Mouse (Mus musculus): ENCODE data around the gene Meox1.

The Meox1 gene

DNA sequence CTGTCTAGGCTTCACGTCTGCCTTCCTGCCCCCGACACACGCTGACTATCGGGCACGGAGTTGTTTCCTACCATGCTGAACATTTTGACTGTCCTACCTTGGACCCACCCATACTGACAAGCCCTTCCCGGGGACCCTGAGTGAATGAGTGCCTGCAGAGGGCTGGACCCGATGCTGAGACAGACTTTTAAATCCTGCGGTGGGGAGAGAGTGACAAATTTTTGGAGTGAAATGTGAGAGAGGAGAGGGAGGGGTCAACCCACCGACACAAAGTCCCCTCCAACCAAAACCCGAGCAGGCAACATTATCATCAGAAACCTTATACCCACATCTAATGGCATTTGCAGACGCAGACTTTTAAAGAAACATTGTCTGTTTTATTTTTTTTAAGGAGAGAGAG lies at the start of gene Meox1:
Gene Meox1 (minus strand): TSS at position 171 of the 400 bp plus-strand sequence.
- no peak for DNase-seq

DNA sequence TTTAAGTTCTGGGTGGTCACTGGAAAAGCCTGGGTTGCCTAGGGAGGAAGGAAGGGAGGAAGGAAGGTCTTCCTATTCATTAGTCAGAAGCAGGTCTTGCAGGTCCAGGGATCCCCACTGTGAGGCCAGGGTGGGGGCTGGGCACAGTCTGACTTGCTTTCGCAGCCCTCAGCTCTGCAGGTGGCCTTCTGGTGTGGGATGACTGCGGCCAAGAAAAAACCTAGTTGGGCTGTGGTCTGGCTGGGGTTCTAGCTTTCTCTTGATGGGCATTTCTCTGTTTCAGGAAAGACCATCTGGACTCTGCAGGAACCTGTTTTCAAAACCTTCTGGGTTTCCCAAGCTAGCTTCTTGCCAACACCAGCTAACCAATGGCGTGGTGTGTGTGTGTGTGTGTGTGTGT lies 48.9 kb upstream of the Meox1 start:
- no peak for DNase-seq

DNA sequence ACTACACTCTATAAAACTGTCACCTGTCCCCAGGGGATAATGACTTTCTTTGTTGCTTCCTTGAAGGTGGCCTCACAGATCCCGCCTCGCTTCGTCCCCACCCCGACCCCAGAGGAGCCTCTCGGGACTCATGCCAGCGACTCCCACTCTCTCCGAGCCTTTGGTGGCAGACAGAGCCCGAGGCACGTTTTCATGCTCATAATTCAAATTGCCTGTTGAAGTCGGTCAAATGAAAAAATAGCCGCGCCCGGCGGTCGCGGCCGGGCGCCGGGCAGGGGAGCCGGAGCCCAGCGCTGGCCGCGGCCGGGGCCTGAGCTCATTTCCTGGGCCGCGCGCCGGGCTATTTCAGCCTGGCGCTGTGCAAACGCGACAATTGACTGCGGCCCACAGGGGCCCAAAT lies 42.9 kb upstream of the Meox1 start:
- DNase-seq, result no peak

DNA sequence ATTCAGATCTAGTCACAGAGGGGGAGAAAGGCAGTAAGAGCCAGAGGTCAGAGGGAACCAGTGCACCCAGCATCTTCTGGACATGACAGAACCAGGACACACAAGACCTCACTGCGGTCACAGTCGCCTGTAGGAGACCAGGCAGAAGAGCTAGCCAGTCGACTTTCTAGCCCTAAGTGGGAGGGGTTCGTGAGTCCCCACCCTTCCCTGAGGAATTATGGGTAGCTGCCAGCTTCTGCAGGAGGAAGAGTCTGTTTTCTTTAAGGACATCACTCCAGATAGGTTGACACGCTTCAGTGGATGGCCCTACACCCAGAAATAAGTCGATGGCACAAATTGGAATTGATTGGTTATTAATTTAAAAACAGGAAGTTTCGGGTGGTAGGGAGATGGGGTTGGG lies 42.2 kb upstream of the Meox1 start:
- no peak for DNase-seq

DNA sequence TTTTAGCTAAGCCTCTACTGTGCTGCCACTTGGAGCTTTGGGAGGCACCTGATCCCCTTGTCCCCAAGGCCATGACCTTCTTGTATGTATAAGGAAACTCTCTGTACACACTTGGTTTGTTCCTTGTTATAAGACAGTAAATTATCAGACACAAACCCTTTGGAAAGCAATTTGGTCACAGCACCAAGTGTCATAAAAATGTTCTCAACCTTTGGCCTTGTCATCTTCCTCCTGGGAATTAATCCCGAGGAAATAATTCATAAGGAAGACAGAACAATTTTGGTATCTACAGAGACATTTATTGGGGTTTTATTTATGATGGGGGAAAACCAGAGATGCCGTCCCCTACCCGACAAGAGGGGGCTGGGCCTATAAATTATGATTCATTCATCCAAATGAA lies 41.6 kb upstream of the Meox1 start:
- no peak for DNase-seq

DNA sequence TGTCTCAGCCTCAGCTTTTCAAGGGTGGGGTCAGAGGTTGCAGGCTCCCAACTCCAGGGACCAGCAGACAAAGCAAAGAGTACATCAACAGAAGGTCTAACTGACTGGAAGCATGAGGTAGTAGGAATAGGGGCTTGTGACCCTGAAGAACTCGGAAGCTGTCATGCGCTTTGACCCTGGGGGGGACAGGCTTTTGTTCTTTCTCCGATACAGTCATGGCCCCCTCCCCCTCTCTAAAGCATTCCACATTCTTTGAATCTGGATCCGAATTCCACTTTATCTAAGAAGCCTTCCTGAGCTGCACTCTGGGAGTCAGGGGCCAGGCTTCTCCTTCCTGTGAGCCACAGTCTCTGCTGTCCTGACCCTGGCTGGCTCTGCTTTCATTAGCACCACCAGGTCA lies 37.8 kb upstream of the Meox1 start:
- no peak for DNase-seq

DNA sequence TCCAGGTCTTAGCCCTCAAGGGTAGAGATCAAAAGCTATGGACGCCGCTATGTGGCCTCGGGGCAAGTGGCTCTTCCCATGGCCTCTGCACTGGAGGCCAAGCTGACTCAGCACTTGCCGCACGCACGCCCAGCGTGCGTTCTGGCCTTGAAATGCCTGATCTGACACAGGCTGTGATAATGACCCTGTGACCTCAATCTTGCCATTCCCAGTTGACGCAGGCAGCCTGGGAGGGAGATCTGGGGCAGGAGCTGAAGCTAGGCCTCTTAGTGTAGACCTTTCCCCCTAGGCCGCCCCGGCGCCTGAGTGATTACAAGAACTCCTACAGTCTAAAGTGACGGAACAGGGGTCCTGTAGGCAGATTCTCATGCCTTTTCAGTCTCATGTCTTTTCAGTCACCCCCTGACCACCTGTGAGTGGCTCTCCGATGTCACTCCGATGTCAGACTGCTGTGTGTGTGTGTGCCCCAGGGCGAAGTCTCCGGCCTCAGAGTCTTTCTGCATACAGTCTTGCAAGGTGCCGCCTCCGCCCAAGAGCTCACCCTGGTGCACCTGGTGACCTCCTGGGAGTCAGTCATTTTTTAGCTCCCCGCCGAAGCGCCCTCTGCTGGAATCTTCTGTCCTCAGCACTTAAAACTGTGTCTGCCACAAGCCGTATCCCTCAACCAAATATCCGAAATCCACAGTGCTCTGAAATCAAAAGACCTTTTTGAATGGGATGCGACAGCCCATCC lies 34.0 kb upstream of the Meox1 start:
- peak; percentile 22 to 53 for DNase-seq

DNA sequence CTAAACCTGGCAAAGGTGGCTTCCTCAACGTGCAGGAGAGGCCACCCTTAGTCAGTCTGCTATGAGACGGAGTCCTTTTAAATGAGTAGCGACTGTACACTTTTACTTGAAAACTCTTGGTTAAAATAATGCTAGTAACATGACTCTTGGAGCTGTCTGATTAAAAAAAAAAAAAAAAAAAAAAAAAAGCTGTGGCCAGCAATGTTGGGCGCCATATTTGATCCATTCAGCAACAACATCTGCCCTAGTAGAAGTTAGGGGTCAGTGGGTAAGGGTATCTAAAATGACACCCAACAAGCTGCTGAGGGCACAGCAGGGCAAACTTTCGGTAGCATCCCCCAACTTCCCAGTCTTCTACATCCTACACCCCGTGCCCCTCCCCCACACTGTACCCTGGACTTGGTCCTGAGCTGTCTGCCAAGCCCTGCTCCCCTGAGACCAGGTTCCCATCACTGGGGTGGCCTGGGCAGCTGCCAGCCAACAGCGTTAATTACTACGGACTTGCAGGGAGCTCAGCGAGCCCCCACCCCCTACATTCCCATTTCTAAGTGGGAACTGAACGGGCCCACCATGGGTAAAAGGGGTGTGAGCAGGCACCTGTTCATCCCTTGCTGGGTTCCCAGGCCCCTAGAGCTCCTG lies 32.9 kb upstream of the Meox1 start:
- no peak for DNase-seq

DNA sequence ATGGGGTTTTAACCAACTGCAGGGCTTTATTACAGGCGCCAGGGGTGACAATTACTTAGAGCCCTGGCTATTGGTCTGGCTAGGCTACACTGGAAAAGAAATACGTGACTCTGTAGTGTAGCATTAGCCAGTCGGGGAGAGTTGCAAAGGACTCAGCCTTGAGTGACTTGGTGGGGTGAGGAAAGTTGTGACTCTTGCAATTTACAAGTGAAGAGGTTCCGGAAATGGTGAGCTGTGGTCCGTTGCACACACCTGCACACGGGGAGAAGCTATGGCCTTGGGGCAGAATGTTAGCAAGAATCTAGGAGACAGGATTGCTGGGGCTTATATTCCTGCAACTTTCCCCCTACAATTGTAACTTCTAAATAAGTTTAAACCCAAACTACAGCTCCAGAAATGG lies 31.5 kb upstream of the Meox1 start:
- no peak for DNase-seq

DNA sequence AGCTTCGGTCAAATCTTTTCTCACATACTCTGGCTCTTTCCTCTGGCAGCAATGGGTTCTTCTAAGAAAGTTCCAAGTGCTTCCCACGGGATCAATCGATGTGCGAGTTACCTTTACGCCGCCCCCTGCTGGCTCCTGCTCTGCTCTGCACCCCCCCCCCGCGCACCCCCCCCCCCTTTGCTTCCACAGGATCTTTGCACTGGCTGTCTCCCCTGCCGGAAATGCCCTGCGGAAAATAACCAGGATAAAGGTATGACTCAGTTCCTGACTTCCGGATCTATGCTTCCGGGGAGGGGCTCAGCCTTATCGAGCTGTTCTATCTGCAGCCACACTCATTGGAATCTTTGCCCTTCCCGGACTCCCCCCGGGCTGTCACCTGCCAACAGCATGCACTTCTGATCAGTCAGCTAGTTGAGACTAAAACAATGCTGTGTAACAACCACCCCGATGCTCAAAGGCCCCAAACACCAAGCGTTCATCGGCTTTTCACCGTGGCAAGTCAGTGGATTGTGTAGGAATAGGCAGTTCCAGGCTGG lies 30.3 kb upstream of the Meox1 start:
- no peak for DNase-seq

DNA sequence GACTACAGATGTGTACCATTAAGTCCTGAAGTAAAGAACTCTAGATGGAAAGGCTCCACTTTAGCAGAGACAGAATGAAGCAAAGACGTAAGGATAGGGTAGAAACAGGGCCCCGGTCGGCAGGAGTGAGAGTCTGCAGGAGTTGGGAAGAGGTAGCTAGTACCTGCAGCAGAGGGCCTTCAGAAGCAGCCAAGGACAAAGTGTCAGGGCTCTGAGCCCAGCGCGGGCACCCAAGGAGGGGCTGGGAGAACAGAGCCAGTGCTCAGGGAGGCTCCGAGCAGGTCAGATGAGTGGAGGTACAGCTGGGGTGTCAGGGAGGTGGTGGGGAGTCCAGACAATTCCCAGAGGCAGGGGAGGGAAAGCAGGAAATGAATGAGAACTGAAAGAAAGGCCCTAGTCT lies 29.8 kb upstream of the Meox1 start:
- no peak for DNase-seq

DNA sequence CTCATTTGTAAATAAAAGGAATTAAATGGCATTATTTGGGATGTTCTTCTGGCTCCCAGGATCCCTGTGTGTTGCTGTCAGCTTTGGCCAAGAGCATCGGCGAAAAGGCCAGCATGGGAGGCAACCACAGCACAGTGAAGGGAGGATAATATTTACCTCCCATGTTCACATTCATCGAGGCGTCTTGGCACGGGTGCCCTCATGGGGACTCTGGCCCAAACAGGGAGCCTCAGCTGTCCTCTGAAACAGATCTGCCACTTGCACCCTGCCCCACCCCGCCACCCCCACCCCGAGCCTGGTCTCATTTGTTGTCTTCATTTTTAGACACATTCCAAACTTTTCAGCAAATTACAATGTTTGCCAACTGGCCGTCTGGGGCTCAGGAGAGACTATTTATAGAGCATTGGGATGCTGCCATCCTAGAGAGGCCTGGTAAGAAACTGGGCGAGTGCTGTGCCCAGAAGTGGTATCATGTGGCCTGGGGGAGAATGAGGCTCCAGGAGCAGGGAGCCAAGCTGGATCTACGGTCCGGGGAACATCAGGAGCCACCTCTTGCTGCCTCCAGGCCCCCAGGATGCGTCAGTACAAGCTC lies 27.3 kb upstream of the Meox1 start:
- no peak for DNase-seq

DNA sequence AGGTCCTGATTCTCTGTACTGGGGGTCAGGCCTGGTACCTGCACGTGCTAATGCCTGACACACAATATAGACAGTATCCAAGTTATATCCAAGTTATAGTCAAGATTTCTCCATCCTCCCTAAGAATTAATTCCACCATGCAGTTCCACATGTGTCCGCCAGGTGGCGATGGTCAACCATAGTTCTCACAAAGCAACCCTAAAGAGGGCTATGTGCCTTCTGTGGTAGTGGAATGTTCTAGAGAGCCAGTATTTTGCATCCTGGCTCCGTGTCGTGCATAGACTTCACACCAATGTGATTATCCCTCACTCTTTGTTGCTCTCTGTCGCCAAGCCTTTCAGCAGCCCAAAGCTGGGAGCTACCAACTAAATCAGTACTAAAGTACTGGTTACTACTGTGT lies 25.5 kb upstream of the Meox1 start:
- peak; percentile 54 to 79 for DNase-seq

DNA sequence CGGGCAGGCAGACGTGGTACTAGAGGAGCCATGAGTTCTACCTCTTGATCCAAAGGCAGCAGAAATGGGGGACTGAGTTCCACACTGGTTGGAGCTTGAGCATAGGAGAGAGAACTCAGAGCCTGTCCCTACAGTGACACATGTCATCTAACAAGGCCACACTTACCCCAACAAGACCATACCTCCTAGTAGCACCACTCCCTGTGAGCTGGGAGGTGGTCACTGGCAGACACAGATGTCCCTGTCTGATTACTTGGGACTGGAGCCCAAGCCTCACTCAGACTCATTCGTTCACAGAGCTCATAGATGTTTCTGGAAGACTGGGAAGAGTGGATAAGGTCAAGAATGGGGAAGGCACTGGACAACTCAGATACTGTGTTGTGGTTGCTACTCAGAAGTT lies 24.4 kb upstream of the Meox1 start:
- DNase-seq, result no peak

DNA sequence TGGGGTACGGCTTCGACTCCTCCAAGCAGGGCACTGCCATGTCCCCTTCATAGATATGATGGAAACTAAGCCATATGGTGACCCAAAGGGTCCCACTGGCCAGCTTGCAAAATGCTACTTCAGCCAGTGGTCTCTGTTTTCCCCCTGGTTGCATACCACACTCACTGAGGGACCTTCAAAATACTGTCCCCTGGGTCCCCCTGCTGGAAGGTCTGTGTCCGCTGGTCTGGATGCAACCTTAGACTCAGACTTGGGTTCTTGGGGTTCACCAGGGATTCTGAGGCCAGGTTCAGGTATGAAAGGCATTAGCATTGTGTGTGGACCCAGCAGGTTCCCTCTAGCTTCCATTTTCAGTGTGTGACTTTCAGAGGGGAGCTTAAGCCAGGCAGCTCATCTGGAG lies 22.6 kb upstream of the Meox1 start:
- no peak for DNase-seq

DNA sequence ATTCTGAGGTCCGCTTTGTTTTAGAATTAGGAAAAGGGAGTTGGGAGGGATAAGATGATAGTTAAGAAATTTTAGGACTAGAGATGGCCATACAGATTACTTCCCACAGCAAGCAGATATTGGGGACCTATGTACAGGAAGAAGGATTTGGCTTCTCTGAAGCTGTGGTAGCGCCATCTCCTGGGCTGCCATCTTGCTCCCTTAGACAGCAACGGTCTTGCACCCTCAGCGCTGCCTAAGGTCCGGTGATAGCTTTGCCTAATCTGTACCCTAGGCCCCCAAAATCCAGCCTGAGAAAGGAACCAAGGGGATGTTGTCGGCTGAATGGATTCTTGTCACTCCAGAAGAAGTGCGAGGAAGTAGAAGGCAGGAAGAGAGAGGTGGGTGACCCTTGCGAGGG lies 19.4 kb upstream of the Meox1 start:
- DNase-seq, result no peak

DNA sequence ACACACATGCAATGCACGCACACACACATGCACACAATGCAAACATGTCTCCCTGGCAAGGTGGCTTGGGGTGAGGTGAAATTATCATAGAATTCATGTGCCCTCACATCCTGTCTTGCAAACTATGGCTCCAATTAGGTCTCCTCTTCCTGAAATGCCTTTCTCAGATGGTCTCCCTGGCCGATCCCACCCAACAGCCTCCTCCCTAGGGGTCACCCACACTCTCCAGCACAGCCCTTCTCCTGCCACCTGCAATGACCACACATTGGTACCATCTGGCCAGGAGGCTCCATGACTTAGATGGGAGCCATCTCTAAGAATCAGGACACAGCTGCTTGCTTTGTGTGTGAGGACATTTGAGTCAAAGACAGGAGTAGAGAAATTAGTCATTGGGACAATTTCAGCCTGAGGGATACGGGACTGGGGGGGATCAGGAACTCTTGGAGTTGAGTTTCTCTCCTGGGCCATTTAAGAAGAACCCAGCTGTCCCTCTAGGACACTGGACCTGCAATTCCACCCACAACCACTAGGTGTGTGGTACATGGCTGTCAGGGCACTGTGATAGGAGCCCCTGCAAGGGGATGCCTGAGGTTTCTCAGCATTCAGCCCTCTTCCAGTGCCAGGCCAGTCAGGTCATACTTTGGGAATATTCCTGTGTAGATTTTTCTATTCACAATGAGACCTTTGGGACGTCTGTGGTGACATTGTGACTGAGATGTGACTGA lies 17.8 kb upstream of the Meox1 start:
- peak in 1 of 2 experiments; percentile 59 for DNase-seq

DNA sequence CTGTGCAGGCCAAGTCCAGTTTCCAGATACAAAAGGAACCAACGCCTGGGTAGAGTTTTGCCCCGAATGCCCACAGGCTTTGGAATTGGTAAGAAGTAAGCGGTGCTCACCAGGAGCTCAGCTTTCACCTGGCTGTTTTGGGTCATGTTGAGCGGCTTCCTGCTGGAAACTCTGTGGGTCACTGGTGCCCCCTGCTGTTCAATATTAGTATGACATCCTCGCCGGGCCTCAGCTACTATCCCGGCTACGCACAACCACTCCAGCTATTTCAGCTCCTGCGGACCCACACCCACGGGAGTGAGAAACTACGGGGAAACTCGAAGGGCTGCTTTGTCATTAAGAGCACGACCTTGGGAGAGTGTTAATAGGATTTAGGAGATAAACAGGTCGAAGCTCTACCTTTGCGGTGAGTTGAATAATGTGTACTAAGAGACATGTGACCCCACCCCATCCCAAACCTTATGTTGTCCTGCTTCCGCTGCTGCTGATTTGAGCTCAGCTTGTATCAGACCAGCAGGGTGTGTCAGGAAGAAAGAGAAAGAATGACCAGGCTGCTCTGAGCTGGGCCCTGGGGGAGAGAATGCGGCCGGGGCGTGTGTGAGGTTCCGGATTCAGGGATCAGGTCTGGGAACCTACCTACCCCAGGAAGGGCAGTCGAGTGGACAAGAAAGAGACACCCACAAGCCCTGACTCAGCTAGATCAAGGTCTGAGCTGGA lies 16.2 kb upstream of the Meox1 start:
- DNase-seq, result peak; percentile 47 to 80

DNA sequence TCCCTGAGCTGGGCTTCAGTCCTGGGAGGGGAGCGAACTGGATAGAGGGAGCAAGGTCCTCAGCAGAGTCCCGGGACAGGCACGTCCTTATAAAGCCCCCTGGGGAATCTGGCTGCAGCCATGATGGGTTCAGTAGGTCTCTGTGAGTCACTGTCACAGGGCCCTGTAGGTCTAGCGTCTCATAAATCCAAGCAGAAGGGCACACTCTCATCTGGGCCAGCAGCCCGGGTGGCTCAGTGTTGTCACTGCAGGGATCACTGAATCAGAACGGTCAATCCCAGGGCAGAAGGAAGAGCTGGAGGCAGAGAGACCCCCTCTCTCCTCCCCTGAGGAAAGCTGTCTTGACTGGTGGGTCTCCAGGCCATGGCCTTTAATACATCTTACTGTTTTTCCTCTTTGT lies 14.6 kb upstream of the Meox1 start:
- DNase-seq, result no peak

DNA sequence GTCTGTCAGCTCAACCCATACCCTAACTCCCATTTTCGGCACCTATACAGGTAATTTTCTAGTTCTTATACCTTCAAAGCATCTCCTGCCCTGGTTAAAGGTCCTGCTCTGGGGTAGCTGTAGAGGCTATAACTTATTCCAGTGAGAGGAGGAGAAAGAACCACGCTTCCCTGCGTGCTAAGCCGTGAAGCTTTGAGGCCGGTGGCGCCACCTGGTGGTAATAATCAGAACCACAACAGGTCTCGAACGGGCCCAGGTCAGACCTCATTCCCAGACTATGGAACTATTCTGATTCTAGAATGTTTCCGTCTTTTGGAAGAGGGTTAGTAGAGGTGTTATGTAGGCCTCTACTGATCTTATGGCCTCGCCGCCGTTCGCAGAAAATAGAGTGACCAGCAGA lies 10.9 kb upstream of the Meox1 start:
- peak in 1 of 2 experiments; percentile 68 for DNase-seq

DNA sequence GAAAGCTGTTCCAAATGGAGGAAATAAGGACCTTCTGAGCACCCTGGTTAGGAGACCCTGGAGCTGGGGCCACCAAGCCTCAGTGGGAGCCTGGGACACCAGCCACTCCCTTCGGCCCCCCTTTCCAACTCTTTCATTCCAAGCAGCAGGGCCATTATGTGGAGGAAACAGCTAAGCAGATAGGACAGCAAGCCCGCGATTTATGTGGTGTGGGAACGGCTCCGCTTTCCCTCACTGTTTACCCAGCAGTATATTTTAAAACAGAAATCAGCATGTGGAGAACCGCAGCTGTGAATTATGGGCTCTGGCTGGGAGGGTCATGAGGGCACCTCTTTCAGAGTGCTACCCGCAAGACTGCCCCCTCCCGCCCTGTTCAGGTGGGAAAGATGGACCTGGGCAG lies 7.1 kb upstream of the Meox1 start:
- no peak for DNase-seq

DNA sequence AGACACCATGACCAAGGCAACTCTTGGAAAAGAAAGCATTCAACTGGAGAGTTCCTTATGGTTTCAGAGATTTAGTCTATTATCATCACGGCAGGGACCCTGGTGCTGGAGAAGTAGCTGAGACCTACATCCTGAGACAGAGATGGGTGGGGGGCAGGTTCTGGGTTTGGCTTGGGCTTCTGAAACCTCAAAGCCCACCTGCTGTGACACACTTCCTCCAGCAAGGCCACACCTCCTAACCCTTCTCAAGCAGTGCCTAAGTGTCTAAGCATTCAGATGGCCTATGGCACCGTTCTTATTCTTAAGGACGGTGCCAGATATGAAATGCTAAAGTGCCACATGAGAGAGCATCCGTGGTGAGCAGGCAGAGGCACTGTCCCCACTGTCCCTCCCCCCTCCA lies 4.2 kb upstream of the Meox1 start:
- DNase-seq, result no peak
